Mouse (Mus musculus): ENCODE results near the gene Papolb. TPM values are rescaled to one million over a fixed set of nuclear protein-coding genes. Genes with fewer than 3 reads are reported as not detected.

Papolb gene
- total and polyA plus RNA-seq, 3 experiments: not detected

- Histone ChIP-seq H3K27me3 (replicated peaks) (no peaks in the 10 kb centered on the region), H3K9ac (ENCODE audit: insufficient read depth, low read depth) (no peak overlapping the region), H3K4me2 (ENCODE audit: insufficient read depth, low read depth, poor library complexity, severe bottlenecking) (no peak overlapping the region), H3K27ac (ENCODE audit: insufficient read depth, low read depth) (no peak overlapping the region), H3K4me1 (ENCODE audit: control insufficient read depth in 1 of 2, insufficient read depth in 2 of 2) (no peaks in the 10 kb centered on the region), H3K79me2 (replicated peaks; ENCODE audit: control insufficient read depth, extremely low read depth, insufficient read depth, poor library complexity, severe bottlenecking) (no peaks in the 10 kb centered on the region), H3K4me3 (replicated peaks in 1 of 3; ENCODE audit: low read depth in 2 of 3, low read length in 2 of 3, poor library complexity in 1 of 3) (no peak overlapping the region), H3K36me3 (replicated peaks in 1 of 2; ENCODE audit: control insufficient read depth in 1 of 2, insufficient read depth in 1 of 2, low read length in 1 of 2) (no peaks in the 10 kb centered on the region), H3K9me3 (replicated peaks; ENCODE audit: low read length) (peaks cover 10% of the 10 kb centered on the region)
- dilution Hi-C loops (cut with MboI; ENCODE audit: extremely low pct_ligation_motif_present, extremely low pct_unique_long_range_greater_than_20kb, low sequenced_read_pairs) (no loop called here), in situ Hi-C loops (cut with MboI; ENCODE audit: low pct_ligation_motif_present, low pct_unique_long_range_greater_than_20kb, low sequenced_read_pairs) (no loop called here)
- no peak for TF ChIP-seq EP300 (IDR thresholded peaks at IDR 0.05; ENCODE audit: low read length)
- TF ChIP-seq POLR2A (IDR thresholded peaks at IDR 0.05; ENCODE audit: low read depth, low read length): no peak
- no peak for TF ChIP-seq JUND (conservative IDR thresholded peaks at IDR 0.05; ENCODE audit: low read depth, low read length)
- no peak for TF ChIP-seq ELF1 (IDR thresholded peaks at IDR 0.05; ENCODE audit: low read depth, low read length)
- no peak for TF ChIP-seq GABPA (IDR thresholded peaks at IDR 0.05; ENCODE audit: insufficient replicate concordance, low read depth, low read length)
- TF ChIP-seq USF1 (IDR thresholded peaks at IDR 0.05; ENCODE audit: low read depth, low read length): no peak
- TF ChIP-seq CHD2 (IDR thresholded peaks at IDR 0.05; ENCODE audit: low read length): no peak
- TF ChIP-seq RCOR1 (conservative IDR thresholded peaks at IDR 0.05; ENCODE audit: low read depth, low read length): no peak
- no peak for DNase-seq (ENCODE audit: extremely low read depth)
These were observed 19.6 kb upstream of the Papolb start for GRCm38 (mm10) chr5:142549441-142549840.

- Histone ChIP-seq H3K27ac (ENCODE audit: insufficient read depth, low read depth) (no peak overlapping the region), H3K79me2 (replicated peaks; ENCODE audit: control insufficient read depth, extremely low read depth, insufficient read depth, poor library complexity, severe bottlenecking) (no peaks in the 10 kb centered on the region), H3K9ac (ENCODE audit: insufficient read depth, low read depth) (no peak overlapping the region), H3K4me2 (ENCODE audit: insufficient read depth, low read depth, poor library complexity, severe bottlenecking) (no peak overlapping the region), H3K27me3 (replicated peaks) (no peaks in the 10 kb centered on the region), H3K4me1 (ENCODE audit: control insufficient read depth in 1 of 2, insufficient read depth in 2 of 2) (no peaks in the 10 kb centered on the region), H3K4me3 (replicated peaks in 1 of 3; ENCODE audit: low read depth in 2 of 3, low read length in 2 of 3, poor library complexity in 1 of 3) (no peak overlapping the region), H3K36me3 (replicated peaks in 1 of 2; ENCODE audit: control insufficient read depth in 1 of 2, insufficient read depth in 1 of 2, low read length in 1 of 2) (no peaks in the 10 kb centered on the region), H3K9me3 (replicated peaks; ENCODE audit: low read length) (peaks cover 10% of the 10 kb centered on the region)
- dilution Hi-C loops (cut with MboI; ENCODE audit: extremely low pct_ligation_motif_present, extremely low pct_unique_long_range_greater_than_20kb, low sequenced_read_pairs) (no loop called here), in situ Hi-C loops (cut with MboI; ENCODE audit: low pct_ligation_motif_present, low pct_unique_long_range_greater_than_20kb, low sequenced_read_pairs) (no loop called here)
- no peak for DNase-seq (ENCODE audit: extremely low read depth)
- TF ChIP-seq CHD1 (IDR thresholded peaks at IDR 0.05; ENCODE audit: low read depth, low read length) (no peak), CHD2 (IDR thresholded peaks at IDR 0.05; ENCODE audit: low read length) (no peak), MAX (IDR thresholded peaks at IDR 0.05; ENCODE audit: low read length) (no peak), MEF2A (IDR thresholded peaks at IDR 0.05; ENCODE audit: borderline replicate concordance, low read depth, low read length) (no peak), ZMIZ1 (IDR thresholded peaks at IDR 0.05; ENCODE audit: low read depth, low read length) (no peak), BHLHE40 (IDR thresholded peaks at IDR 0.05; ENCODE audit: low read depth, low read length) (no peak)
These were observed 17.2 kb upstream of the Papolb start for GRCm38 (mm10) chr5:142547066-142547465.

GRCm38 (mm10) chr5:142546344-142546743 is 16.5 kb upstream of the Papolb start:
- no peak overlapping the region for H3K27ac ChIP-seq (ENCODE audit: insufficient read depth, low read depth)
- in situ Hi-C loops (cut with MboI; ENCODE audit: low pct_ligation_motif_present, low pct_unique_long_range_greater_than_20kb, low sequenced_read_pairs): no loop called here
- no peaks in the 10 kb centered on the region for H3K79me2 ChIP-seq (replicated peaks; ENCODE audit: control insufficient read depth, extremely low read depth, insufficient read depth, poor library complexity, severe bottlenecking)
- H3K9ac ChIP-seq (ENCODE audit: insufficient read depth, low read depth): no peak overlapping the region
- no peak overlapping the region for H3K4me2 ChIP-seq (ENCODE audit: insufficient read depth, low read depth, poor library complexity, severe bottlenecking)
- no peak overlapping the region for H3K4me3 ChIP-seq (replicated peaks in 1 of 3; ENCODE audit: low read depth in 2 of 3, low read length in 2 of 3, poor library complexity in 1 of 3)
- TF ChIP-seq MYC (IDR thresholded peaks at IDR 0.05; ENCODE audit: low read depth, low read length) (no peak), NELFE (IDR thresholded peaks at IDR 0.05; ENCODE audit: low read depth, low read length) (no peak), TBP (conservative IDR thresholded peaks at IDR 0.05; ENCODE audit: low read depth, low read length) (no peak), MEF2A (IDR thresholded peaks at IDR 0.05; ENCODE audit: borderline replicate concordance, low read depth, low read length) (no peak), UBTF (IDR thresholded peaks at IDR 0.05; ENCODE audit: low read depth, low read length) (no peak), BHLHE40 (IDR thresholded peaks at IDR 0.05; ENCODE audit: low read depth, low read length) (no peak), JUND (conservative IDR thresholded peaks at IDR 0.05; ENCODE audit: low read depth, low read length) (no peak), CHD2 (IDR thresholded peaks at IDR 0.05; ENCODE audit: low read length) (no peak), JUN (IDR thresholded peaks at IDR 0.05; ENCODE audit: insufficient read depth, low read depth, low read length) (no peak), HCFC1 (IDR thresholded peaks at IDR 0.05; ENCODE audit: low read depth, low read length) (no peak), USF1 (IDR thresholded peaks at IDR 0.05; ENCODE audit: low read depth, low read length) (no peak), USF2 (conservative IDR thresholded peaks at IDR 0.05; ENCODE audit: low read depth, low read length) (no peak), PAX5 (IDR thresholded peaks at IDR 0.05; ENCODE audit: low read length) (no peak)
- H3K27me3 ChIP-seq (replicated peaks): no peaks in the 10 kb centered on the region
- no peak for DNase-seq (ENCODE audit: extremely low read depth)
- no peaks in the 10 kb centered on the region for H3K4me1 ChIP-seq (ENCODE audit: control insufficient read depth in 1 of 2, insufficient read depth in 2 of 2)
- dilution Hi-C loops (cut with MboI; ENCODE audit: extremely low pct_ligation_motif_present, extremely low pct_unique_long_range_greater_than_20kb, low sequenced_read_pairs): no loop called here
- H3K36me3 ChIP-seq (replicated peaks in 1 of 2; ENCODE audit: control insufficient read depth in 1 of 2, insufficient read depth in 1 of 2, low read length in 1 of 2): no peaks in the 10 kb centered on the region
- H3K9me3 ChIP-seq (replicated peaks; ENCODE audit: low read length): peaks cover 10% of the 10 kb centered on the region

Measured in CH12.LX (cell line).